Mouse (Mus musculus) brain, embryonic 14.5 days (tissue): ENCODE data around the gene Gramd2. TPM values are rescaled to one million over a fixed set of nuclear protein-coding genes. Genes with fewer than 3 reads are reported as not detected.
A peak's percentile ranks its signal among the peaks of the same experiment; 100 is the strongest.

Experiments
- DNase-seq: peaks from one replicate; pipeline ENCODE4 v3.0.0-alpha.2; 2011; ENCODE audit warnings: low read depth
- CTCF ChIP-seq: fragments of 200-500 bp; IDR thresholded peaks from 2 replicates; pipeline ENCODE4 v1.5.1; 2012; ENCODE audit warnings: inconsistent platforms, mild to moderate bottlenecking, moderate library complexity, borderline replicate concordance; ENCODE audit not compliant: insufficient read depth, insufficient read length; ENCODE audit errors: extremely low read depth
- POLR2A ChIP-seq: fragments of 200-500 bp; IDR thresholded peaks from 2 replicates; pipeline ENCODE4 v1.6.1; 2012; ENCODE audit warnings: mild to moderate bottlenecking, inconsistent platforms, borderline replicate concordance; ENCODE audit not compliant: poor library complexity, insufficient read depth, insufficient read length, severe bottlenecking; ENCODE audit errors: extremely low read depth
- polyA plus RNA-seq: library from polyadenylated mRNA; depleted of rRNA; stranded (reverse); fragments of >200 nt; gene quantifications from 2 replicates; pipeline ENCODE4 v1.2.3, GENCODE M21; 2012

The Gramd2 gene
- polyA plus RNA-seq, 1 experiment = 7.6 TPM

DNA sequence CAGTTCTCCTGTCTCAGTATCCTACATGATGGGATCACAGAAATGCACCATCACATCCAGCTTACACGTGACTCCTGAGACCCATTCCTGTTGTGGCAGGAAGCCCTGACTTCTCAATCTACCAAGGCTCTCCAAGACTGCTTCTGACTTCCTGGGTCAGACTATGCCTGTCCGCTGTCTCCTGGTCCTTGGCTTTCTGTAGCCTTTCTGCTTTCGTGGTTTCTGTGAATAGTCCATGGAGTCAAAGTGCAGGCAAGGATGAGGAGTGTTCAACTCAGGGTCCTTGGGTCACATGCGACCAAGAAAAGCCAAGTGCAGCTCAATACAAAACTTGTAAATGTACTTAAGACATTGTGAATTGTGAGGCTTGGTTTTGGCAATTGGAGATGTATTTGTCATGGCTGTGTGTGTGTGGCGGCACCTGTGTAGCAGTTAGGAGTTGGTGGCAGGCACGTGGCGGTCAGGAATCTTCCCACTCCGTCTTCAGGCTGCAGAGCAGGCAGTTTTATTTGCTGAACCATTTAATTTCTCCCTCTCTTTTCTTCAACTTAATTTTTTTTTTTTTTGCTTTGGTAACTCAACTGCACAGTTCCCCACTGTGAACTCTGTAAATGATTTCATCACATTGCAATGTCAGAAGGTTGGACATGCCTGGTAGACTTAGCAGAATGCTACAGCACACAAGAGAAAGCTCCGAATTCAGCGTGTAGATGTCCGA is 47.8 kb downstream of the Gramd2 start:
- TF ChIP-seq POLR2A (no peak), CTCF (no peak)

DNA sequence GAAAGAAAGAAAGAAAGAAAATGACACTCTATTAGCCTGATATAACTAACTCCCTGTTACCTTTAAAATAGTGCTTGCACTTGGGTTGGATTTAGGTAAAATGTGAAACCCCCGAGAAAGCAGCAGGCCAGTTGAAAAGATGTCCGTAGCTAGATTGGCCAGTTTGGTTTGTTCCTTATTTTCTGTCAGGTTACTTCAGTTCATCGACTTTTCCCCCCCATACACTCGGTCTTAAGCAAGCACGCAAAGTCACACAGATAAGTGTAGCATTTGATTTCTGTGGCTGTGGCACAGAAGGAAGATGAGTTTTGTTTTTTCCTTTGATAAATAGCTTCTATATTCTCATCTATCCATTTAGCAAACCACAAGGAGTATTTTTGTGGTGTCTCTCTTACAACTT is 51.2 kb downstream of the Gramd2 start:
- no peak for DNase-seq
- TF ChIP-seq CTCF = no peak
- no peak for TF ChIP-seq POLR2A

More for the DNA sequence above, 47.8 kb downstream of the Gramd2 start:
- DNase-seq = no peak

DNA sequence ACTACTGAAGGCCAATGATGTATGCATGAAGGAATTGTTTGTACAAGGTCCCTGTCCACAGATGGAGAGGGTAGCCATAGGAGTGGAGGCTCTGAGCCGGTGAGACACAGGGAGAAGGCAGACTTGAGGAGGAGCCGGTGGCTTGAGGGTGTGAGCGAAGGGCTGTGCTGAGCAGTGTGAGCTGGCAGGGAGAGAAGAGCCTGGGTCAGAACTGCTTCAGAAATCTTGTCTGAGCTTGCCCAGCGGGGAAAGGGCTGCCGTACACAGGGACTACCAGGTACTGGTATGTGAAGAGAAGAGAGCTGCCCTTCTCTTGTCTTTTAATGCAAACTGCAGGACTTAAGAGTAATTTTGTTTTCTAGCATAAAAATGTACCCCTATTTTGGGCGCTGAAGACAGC is 53.1 kb downstream of the Gramd2 start:
- TF ChIP-seq CTCF (no peak), POLR2A (no peak)
- no peak for DNase-seq

- no peak for TF ChIP-seq CTCF
- TF ChIP-seq POLR2A = no peak
Measured at GRCm38 (mm10) chr9:59735394-59735793, 55.5 kb downstream of the Gramd2 start.

GRCm38 (mm10) chr9:59740593-59740992 is 60.6 kb downstream of the Gramd2 start:
- no peak for TF ChIP-seq POLR2A
- TF ChIP-seq CTCF = no peak
- DNase-seq = no peak

More at GRCm38 (mm10) chr9:59735394-59735793, 55.5 kb downstream of the Gramd2 start:
- no peak for DNase-seq

GRCm38 (mm10) chr9:59743903-59744302 is 64.0 kb downstream of the Gramd2 start:
- no peak for DNase-seq
- TF ChIP-seq CTCF = no peak
- TF ChIP-seq POLR2A = no peak

- no peak for DNase-seq
- TF ChIP-seq POLR2A = no peak
- no peak for TF ChIP-seq CTCF
Measured at GRCm38 (mm10) chr9:59748387-59748786, 68.4 kb downstream of the Gramd2 start.

DNA sequence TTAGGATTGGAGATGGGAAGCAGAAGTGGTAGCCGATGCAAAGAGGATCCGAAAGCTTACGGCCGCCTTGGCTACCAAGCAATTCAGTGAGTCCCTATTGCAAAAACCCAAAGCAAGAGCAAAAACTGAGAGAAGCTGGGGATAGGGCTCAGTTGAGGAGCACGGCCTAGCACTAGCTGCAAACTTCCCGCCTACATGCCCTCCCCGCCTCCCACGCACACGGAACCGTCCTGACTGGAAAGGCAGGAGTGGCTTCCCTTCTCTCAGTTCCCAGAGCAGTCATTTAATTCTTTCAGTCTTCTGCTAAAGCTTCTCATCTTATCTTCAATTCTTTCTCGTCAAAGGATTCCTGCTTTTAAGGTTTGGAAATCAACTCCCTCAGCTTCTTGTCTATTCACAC is 69.0 kb downstream of the Gramd2 start:
- TF ChIP-seq POLR2A = no peak
- no peak for TF ChIP-seq CTCF

DNA sequence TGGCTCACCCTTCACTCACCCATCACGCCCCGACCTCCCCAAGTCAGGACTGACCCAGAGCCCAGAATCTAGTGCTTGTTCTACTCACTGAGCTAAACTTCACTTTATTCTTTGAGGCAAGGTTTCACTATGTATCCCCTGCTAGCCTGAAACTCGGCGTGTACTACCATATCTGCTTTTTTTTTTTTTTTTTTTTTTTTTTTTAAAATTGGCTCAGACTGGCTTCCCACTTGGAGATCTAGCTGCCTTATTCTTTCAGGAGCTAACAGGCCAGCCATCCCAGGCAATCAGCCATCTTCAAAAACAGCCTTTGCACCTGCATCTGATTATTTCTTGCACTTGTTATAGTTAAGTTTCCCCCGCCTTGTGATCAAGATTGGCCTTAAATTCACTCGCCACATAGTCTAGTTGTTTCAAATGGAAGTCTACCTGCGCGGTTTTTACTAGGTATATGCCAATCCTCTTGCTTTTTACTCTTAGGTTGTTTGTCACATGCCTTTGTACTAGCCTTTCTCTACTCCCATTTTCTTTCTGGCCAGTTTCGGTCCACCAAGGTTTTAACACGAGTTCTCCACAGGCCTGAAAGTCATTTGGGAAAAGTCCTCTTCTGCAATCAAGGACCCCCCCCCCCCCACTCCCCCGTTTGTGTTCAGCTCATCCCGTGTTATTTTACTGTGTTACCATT is 69.8 kb downstream of the Gramd2 start:
- TF ChIP-seq CTCF (no peak), POLR2A (no peak)
- DNase-seq = peak; percentile 24

More for the DNA sequence above, 69.0 kb downstream of the Gramd2 start:
- no peak for DNase-seq

DNA sequence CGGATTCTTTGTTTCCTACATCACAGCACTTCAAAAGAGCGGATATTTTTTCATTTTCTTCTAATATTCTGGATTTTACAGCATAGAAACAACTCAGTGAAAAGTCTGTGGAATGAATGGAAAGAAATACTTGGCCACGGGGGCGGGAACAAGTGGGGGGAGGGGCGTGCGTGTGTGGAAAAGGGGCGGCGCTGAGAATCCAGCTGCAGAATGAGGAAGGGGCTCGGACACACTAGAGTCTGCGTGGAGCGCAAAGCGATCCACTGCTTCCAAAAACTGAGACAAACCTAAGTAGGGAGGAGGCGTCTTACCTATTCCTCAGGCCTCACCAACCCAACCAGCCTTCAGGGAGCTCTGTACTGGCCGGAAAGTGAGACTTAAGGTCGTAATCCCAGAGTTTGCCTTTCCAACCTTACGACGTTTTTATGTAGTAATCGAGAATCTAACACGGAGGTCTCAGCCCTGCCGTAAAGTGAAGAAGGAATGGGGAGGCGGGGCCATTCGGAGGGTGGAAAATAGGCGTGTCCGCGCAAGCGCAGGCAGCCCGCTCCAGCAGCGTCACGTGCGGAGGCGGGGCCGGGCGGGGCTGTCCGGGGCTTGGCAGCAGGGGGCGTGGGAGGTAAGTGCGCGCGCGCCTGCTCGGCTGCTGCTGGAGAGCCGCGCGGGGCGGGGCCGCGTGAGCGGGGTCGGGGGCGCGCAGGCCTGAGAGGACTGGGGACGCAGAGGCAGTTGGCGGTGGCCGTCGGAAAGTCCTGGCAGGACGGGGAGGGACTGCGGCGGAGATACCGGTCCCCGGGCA is 70.5 kb downstream of the Gramd2 start, which contains the start of the genes Senp8 and Myo9a:
TSS of gene Senp8 (minus strand) at position 444 of the 799 bp plus-strand sequence.
TSS of gene Myo9a (plus strand) at position 630 of the 799 bp plus-strand sequence.
- no peak for TF ChIP-seq CTCF
- TF ChIP-seq POLR2A = peak; percentile 78
- DNase-seq = peak; percentile 100

DNA sequence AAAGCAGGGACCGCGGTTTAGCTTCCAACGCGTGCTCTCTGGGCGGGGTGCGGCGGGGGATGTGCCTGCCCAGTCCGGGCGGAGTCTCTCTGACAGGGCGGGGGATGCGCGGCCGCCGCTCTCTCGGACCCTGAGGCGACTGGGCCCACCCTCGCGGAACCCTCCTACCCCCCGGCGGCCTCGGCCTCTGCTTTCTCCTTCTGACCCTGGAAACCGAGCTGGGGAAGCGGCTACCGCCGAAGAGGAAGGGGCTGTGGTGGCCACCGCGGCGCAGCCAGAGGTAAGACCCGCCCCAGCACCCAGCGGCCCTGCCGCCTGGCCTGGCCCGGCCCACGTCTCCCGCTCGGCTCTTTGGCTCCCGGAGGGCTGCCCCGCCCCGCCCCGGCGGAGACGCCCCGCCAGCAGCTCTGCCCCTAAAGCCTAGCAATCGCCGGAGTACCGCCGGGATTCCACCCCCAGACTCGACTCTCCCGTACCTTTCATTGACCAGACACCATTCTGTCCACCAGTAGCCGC is 71.2 kb downstream of the Gramd2 start:
- TF ChIP-seq POLR2A (no peak; the same call in 1 of the 2 replicates), CTCF (no peak)
- peak; percentile 75 for DNase-seq
